Mouse (Mus musculus) T-helper 1 cell (primary cell): ENCODE measurements at regions not wholly inside any gene's neighbourhood (a gene's known extent, or its start where the extent isn't known, plus 50 kb on each side); places are given as distances from the start of the nearest gene placed in this dataset.

ENCODE experiments used
- in situ Hi-C: fragments of 300-600 bp; cut with MboI, MseI; formaldehyde crosslinking; loops from one replicate; pipeline ENCODE4 v1.15.1; 2025; ENCODE audit warnings: high pct_unique_total_duplicates

DNA sequence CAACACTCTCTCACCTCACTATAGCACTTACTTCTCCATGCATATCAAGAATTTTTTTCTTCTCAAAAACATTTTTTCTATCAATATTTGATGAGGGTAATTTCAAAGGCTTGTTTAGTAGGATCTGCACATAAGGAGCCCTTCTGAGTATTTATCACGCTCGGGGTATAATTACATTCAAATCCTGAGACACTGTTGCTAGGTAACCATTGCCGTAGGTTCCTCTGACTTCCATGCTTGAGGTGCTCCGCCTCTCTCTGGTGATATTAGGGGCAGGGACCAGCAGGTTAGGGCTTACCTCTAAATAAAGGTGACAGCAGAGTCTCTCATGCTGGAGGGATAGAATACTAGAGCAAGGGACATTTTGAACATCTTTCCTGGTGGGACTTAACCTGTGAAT is 54.4 kb upstream of the 9630041A04Rik start:
- in situ Hi-C loops = no loop called here

- in situ Hi-C loops = no loop called here
These were observed 64.9 kb upstream of the 9630041A04Rik start for GRCm38 (mm10) chr9:101796718-101797117.

GRCm38 (mm10) chr9:101796063-101796462 is 65.6 kb upstream of the 9630041A04Rik start:
- in situ Hi-C loops = no loop called here

- in situ Hi-C loops = no loop called here
These were observed 66.2 kb upstream of the 9630041A04Rik start for GRCm38 (mm10) chr9:101795436-101795835.

GRCm38 (mm10) chr9:101790936-101791335 is 70.7 kb upstream of the 9630041A04Rik start:
- in situ Hi-C loops = no loop called here

- in situ Hi-C loops = no loop called here
These were observed 120.6 kb upstream of the 9630041A04Rik start for GRCm38 (mm10) chr9:101740949-101741605.

- in situ Hi-C loops = no loop called here
These were observed 122.3 kb upstream of the 9630041A04Rik start for GRCm38 (mm10) chr9:101739322-101739721.

DNA sequence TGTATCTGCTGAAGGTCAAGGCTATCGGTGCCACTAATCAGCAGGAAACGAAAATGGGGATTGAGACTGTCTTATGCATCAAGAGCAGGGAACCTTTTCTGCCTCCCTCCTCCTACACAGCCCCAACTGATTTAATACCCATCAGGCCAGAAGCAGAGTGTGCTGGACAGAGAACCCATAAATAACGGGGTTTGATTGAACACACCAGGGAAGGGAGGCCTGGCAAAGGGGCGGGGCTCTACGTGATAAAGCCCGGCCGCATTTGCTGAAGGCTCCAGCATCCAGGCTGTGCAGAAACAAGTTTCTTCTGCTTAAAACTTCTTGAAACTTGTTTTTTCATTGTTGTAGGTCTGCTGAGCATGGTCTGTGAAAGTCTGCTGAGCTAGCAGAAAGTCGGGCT is 127.4 kb upstream of the 9630041A04Rik start:
- in situ Hi-C loops = no loop called here

GRCm38 (mm10) chr9:101733611-101734225 is 127.9 kb upstream of the 9630041A04Rik start:
- in situ Hi-C loops = no loop called here

- in situ Hi-C loops = no loop called here
These were observed 131.5 kb upstream of the 9630041A04Rik start for GRCm38 (mm10) chr9:101730136-101730535.

DNA sequence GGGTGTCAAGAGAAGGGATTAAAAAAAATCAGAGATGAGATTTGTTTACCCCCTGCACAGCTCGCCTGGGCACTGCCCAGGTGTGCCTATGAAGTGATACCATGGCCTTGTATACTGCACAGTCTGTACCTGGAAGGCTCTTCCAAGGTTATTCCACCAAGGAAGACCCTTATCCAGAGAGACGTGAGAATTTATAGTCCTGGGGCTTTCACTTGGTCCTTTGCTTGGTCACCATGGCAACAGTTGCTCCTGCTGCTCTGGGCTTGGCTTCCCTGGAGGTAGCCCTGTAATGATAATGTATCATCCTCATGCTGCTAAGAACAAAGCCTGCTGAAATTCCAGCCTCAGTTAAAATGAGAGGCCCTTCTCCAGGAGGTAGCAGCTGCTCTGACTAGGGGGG is 143.7 kb upstream of the 9630041A04Rik start:
- in situ Hi-C loops = no loop called here

GRCm38 (mm10) chr9:101716326-101716725 is 145.3 kb upstream of the 9630041A04Rik start:
- in situ Hi-C loops = no loop called here

GRCm38 (mm10) chr9:101714805-101715204 is 146.8 kb upstream of the 9630041A04Rik start:
- in situ Hi-C loops = no loop called here

- in situ Hi-C loops = no loop called here
These were observed 151.0 kb upstream of the 9630041A04Rik start for GRCm38 (mm10) chr9:101710611-101711071.

DNA sequence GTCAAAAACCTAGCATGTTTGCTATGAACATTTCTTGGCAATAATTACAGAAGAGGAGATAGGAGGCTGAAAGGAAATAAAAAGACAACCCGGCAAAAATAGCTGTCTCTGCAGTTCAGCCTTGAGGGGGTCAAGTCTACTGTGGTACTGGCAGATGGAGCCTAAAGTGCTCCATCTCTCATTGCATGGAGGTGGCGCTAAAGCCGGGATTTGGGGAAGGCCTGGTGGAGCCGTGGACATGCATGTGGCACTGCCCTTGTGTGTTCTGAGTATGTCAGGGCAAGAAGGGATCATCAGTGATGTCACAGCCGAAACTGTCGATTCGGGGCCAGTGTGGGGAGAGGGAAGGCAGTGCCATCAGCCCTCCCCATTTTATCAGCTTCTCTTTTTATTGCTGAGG is 161.3 kb upstream of the 9630041A04Rik start:
- in situ Hi-C loops = no loop called here

DNA sequence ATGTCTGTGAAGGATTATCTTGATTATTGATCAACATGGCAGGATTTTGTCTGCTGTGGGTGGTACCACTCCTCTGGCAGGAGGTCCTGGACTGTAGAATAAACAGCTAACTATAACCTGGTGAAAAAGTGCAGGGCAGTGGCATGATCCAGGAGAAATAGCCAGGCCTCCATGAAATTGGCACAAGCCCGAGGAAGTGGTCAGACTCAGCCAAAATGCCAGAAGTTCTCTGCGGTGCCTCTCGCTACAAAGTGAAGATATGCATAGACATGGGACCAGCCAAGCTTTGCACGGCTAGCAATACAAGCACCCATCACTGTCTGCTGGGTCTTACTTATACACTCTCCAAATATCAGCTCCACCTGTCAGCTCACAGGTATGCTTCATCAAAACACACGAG is 167.6 kb upstream of the 9630041A04Rik start:
- in situ Hi-C loops = no loop called here

GRCm38 (mm10) chr9:101691336-101691735 is 170.3 kb upstream of the 9630041A04Rik start:
- in situ Hi-C loops = no loop called here

DNA sequence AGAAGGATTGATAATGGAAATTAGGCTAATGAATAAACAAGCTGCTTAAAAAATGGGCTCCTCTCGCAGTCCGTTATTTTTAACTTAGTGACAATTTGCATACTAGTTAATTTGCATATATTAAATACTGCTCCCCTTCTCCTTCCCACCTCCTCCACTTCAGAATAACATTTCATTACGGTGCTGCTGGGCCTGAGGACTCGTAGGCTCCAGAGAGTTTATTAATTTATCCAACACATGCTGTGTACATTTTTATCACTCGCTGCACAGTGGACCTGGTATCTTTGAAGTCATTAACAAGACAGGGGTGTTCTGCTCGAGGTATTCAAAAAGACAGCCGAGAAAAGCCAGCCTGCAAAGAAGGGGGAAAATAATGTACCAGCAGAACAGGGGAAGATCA is 170.7 kb upstream of the 9630041A04Rik start:
- in situ Hi-C loops = no loop called here

GRCm38 (mm10) chr9:101690402-101690861 is 171.2 kb upstream of the 9630041A04Rik start:
- in situ Hi-C loops = no loop called here

DNA sequence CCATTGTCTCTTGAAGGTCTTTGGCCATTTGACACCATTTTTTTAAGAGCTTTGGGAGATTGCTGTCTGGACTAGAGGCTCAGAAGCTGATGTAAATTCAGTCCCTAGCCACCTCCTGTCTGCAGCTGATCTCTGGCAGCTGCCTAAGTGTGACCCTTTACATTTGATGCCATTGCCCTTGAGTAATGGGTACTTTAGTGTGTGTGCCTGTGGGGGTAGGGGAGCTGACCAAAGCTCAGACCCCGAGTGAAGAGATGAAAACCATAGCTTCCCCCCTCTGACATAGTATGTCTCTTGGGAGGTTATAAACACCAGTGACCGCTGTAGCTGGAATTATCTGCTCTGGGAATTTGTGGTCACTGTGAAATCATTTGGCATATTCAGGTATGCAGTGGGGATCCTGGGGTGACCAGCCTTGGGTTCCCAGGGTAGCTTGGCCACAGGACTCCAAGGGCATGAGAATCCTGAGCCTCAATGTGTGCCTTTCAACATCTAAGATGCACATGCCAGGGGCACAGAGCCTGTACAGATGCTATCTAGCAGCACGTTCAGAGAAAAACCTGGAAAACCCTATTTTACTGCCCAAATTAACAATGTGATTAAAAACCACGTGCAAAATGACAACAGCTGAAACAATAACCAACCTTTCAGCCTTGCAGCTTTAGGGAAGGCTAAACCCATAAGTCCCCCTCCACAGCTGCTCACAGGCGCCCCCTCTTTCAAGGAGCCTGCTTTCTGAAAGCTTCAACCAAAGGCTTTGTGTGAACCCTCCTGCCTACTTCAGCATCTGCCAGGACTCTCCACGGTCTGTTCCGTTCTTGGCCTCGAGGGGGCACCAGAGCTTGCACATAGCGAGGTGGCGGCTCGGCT is 171.9 kb upstream of the 9630041A04Rik start:
- in situ Hi-C loops = no loop called here

DNA sequence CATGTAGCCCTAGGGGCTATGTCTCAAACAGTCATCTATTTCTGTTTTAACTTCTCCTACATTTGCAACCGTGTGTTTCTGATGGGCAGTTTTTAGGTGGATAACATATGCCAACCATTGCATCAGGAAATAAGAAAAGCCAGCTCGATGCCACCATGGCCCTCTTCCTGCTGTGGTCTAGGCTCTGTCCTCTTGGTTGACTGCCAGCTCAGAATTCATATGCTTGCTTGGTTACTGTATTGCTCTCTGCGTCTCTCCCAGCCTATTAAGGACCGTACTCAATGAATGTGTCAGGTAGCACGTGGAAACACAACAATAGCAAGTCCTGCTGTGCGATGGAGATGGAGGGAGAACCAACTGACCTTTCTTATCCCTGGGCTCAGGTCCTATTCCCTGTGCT is 174.4 kb upstream of the 9630041A04Rik start:
- in situ Hi-C loops = no loop called here

DNA sequence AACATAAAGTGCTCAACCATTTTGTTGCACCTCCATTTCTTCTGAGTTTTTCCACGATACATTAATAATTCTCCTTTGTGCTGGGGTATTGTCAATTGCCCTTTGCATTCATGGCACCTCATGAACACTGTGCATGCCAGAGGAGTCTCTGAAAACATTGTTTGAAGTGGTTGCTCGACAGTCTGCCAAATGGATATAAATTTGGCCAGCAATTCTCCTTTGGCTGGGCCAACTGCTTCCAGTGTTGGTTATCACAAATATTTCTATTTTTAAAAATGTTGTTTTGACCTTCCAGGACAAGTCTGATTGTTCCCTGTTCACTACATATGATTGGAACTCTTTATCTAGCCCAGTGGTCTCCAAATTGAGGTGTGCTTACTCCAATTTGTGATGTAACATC is 184.1 kb upstream of the 9630041A04Rik start:
- in situ Hi-C loops = loop anchor here (10.0 kb wide), 1 partner anchor 1153 kb away; no protein-coding TSS in a partner anchor
